Comparison of ENCODE assay signal across 18 mouse cellular contexts in genomic region chr2:141571360-141571759, GRCm38 (mm10).
DNase-seq lines count a peak whose midpoint lies in the region; ATAC-seq lines count a peak whose summit lies in the region.
"Had no signal": no experiment of that assay in that cellular context is flagged by ENCODE, and none has a peak within 500 bp of the region (broad histone marks: within the 10 kb centered on the region; RNA-seq: fewer than 3 reads in every experiment).

No protein-coding gene starts in this region.

- H3K9me3 ChIP-seq in kidney, embryonic 16.5 days (ENCODE audit: low read length) = no peaks in the 10 kb centered on the region
- no peaks in the 10 kb centered on the region for H3K9me3 ChIP-seq in midbrain, embryonic 14.5 days (ENCODE audit: control insufficient read depth, low read length)
- H3K9me3 ChIP-seq: embryonic facial prominence, embryonic 12.5 days; heart, embryonic 12.5 days; hindbrain, embryonic 10.5 days had no signal

- ATAC-seq in kidney, embryonic 16.5 days (ENCODE audit: low FRiP score, low TSS enrichment) = peak; percentile 46; the same call in 1 of the 2 replicates
- no peak for ATAC-seq in midbrain, embryonic 14.5 days (ENCODE audit: low FRiP score, low TSS enrichment)
- ATAC-seq: forebrain, embryonic 16.5 days had no signal

- 8% methylated on average over 3 of the region's 3 CpGs for WGBS in kidney, embryonic 16.5 days
- WGBS in midbrain, embryonic 14.5 days = 75% methylated on average over 3 of the region's 3 CpGs

- H3K27ac ChIP-seq in kidney, embryonic 16.5 days (ENCODE audit: low read length) = no peak overlapping the region
- H3K27ac ChIP-seq in midbrain, embryonic 14.5 days (replicated peaks; ENCODE audit: low read depth, low read length) = no peak overlapping the region
- H3K27ac ChIP-seq: embryonic facial prominence, embryonic 12.5 days; hindbrain, embryonic 10.5 days; hindbrain, embryonic 14.5 days had no signal

- DNase-seq in embryo, embryonic 11 days = peak; percentile 48
- no peak for DNase-seq in embryo, embryonic 10 days (ENCODE audit: low spot score)
- DNase-seq in kidney, postnatal 14 days = no peak
- peak; percentile 30 for DNase-seq in embryo, embryonic 11.5 days (ENCODE audit: low read depth, low spot score)
- DNase-seq in mesoderm, embryonic 11.5 days (ENCODE audit: low read depth, low spot score) = peak; percentile 75
- no peak for DNase-seq in midbrain, embryonic 14.5 days
- DNase-seq in heart, adult 11 months = no peak
- DNase-seq: adrenal gland, postnatal 10 days; cerebellum, adult 11 months; cerebellum, adult 8-10 months; cerebellum, postnatal 14 days; gastrocnemius, postnatal 14 days had no signal

- H3K27me3 ChIP-seq in kidney, embryonic 16.5 days (ENCODE audit: insufficient read depth, low read length) = no peaks in the 10 kb centered on the region
- no peaks in the 10 kb centered on the region for H3K27me3 ChIP-seq in midbrain, embryonic 14.5 days (ENCODE audit: control insufficient read depth, insufficient read depth, low read length)
- H3K27me3 ChIP-seq: embryonic facial prominence, embryonic 12.5 days; heart, embryonic 12.5 days had no signal

- no peak overlapping the region for H3K4me3 ChIP-seq in kidney, embryonic 16.5 days (ENCODE audit: low read length)
- H3K4me3 ChIP-seq in midbrain, embryonic 14.5 days (replicated peaks; ENCODE audit: low read depth, low read length) = no peak overlapping the region
- H3K4me3 ChIP-seq: embryonic facial prominence, embryonic 12.5 days; heart, embryonic 12.5 days; hindbrain, embryonic 10.5 days had no signal

- H3K4me2 ChIP-seq in kidney, embryonic 16.5 days (replicated peaks; ENCODE audit: low read depth, low read length) = no peak overlapping the region
- H3K4me2 ChIP-seq in midbrain, embryonic 14.5 days (ENCODE audit: low read length) = no peak overlapping the region
- H3K4me2 ChIP-seq: embryonic facial prominence, embryonic 12.5 days; heart, embryonic 12.5 days; hindbrain, embryonic 14.5 days had no signal

- no peaks in the 10 kb centered on the region for H3K36me3 ChIP-seq in kidney, embryonic 16.5 days (ENCODE audit: insufficient read depth, low read length)
- H3K36me3 ChIP-seq in midbrain, embryonic 14.5 days (ENCODE audit: control insufficient read depth, insufficient read depth, low read length) = no peaks in the 10 kb centered on the region
- H3K36me3 ChIP-seq: embryonic facial prominence, embryonic 12.5 days; heart, embryonic 12.5 days; hindbrain, embryonic 10.5 days had no signal

- no peaks in the 10 kb centered on the region for H3K4me1 ChIP-seq in kidney, embryonic 16.5 days (ENCODE audit: insufficient read depth, low read length)
- H3K4me1 ChIP-seq in midbrain, embryonic 14.5 days (ENCODE audit: control insufficient read depth, insufficient read depth, low read length) = no peaks in the 10 kb centered on the region
- H3K4me1 ChIP-seq: embryonic facial prominence, embryonic 12.5 days; heart, embryonic 12.5 days had no signal

- H3K9ac ChIP-seq in kidney, embryonic 16.5 days (replicated peaks; ENCODE audit: low read length) = no peak overlapping the region
- no peak overlapping the region for H3K9ac ChIP-seq in midbrain, embryonic 14.5 days (replicated peaks; ENCODE audit: low read length)
- H3K9ac ChIP-seq: embryonic facial prominence, embryonic 12.5 days; heart, embryonic 12.5 days; hindbrain, embryonic 14.5 days had no signal

Comparison
In these comparisons a context has a peak if more than half of its experiments do, and no peak if none do; other contexts are left out.
1. DNase-seq: peak in embryo, embryonic 11 days (single experiment), embryo, embryonic 11.5 days (single experiment) and mesoderm, embryonic 11.5 days (single experiment); none in embryo, embryonic 10 days (single experiment), kidney, postnatal 14 days (single experiment), midbrain, embryonic 14.5 days (single experiment) and heart, adult 11 months (single experiment).